Mouse (Mus musculus) spleen, postnatal 36 days (tissue): ENCODE results near the gene Dscaml1.

Source experiments
- DNase-seq, 2 experiments: peaks; one replicate each; pipeline ENCODE4 v3.0.0; 2022; ENCODE audit warnings: low spot score in 2 of 2, mixed read lengths in 1 of 2

Dscaml1 gene

DNA sequence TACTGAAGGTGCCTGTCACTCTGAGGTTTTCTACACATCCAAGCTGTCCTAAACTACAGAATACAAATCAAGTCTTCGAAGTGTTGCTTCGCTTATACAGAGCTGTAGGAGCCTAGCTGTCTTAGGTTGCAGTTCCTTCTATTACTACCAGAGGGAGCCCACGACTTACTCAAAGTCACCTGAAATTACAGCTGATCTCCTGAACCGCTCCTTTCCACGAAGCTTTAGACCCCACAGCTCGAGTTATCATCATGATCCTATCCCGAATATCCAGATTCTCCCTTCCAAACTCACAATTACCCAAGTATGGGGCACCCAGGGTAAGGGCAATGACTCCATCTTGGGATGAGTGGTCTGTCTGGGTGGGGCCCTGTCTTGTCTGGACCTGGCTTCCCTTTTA lies 14.6 kb upstream of the Dscaml1 start:
- DNase-seq, result peak; percentile 18 to 33

DNA sequence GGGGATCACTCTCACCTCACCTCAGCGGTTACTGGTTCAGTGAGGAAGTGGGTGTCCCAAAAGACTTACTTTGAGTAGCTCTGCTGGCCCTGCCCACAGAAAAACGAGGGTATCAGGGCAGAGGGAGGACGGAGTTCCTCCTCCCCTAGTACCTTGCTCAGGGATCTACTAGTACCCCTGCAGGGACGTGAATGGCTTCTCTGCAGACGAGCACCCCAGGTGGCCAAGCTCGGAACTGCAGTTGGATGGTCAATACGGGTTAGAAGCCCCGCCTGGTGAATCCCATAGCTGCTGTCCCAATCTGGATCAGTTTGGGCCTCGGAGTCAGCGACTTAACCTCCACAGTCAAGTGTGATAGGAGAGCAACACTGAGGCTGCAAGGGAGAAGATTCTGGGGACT lies 14.1 kb upstream of the Dscaml1 start:
- DNase-seq, result peak; percentile 71 to 79

GRCm38 (mm10) chr9:45412700-45413477 lies 13.5 kb upstream of the Dscaml1 start:
- DNase-seq, result no peak

GRCm38 (mm10) chr9:45413478-45414140 lies 12.8 kb upstream of the Dscaml1 start:
- DNase-seq, result peak in 1 of 2 experiments; percentile 19

DNA sequence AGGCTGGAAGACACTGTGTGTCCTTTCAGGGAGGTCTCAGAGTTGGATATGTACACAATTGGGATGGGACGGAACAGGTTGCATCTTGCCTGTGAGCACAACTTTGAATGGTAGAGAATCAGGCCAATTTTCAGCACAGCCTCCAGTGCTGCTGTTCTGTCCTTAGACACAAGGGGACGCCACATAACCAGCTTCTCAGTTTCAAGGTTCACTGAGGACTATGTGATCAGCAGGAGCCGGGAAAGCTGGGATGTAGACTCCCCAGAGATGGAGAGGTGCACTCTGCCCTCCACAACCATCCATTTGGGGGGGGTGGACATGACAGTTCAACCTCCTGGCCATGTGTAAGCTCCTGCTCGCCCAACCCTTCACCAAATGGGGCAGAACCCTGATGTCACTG lies 10.5 kb upstream of the Dscaml1 start:
- no peak for DNase-seq

DNA sequence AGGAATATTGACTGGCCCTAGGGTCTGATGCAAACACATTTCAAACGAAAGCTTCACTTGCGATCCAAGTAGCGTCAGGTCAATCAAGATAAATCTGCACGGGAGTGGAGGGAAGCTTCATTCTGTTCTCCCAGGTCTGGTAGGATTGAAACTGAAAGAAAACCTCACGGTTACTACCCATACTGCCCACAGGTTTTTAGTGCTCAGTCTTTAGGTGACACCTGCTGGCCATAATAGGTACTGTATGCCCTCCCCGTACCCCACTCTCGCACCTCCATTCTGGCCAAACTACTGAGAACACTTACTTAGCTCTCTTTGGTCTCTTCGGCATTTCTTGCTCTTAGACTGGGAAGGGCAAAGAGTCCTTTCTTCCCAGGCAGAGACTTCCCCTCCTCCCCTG lies 9.2 kb upstream of the Dscaml1 start:
- DNase-seq, result peak; percentile 51 to 52

- DNase-seq, result no peak
These were observed 8.2 kb upstream of the Dscaml1 start for GRCm38 (mm10) chr9:45418252-45418651.

GRCm38 (mm10) chr9:45421209-45421608 lies 5.2 kb upstream of the Dscaml1 start:
- no peak for DNase-seq

GRCm38 (mm10) chr9:45422761-45423298 lies 3.6 kb upstream of the Dscaml1 start:
- DNase-seq, result no peak

GRCm38 (mm10) chr9:45429392-45429791 lies 3.0 kb downstream of the Dscaml1 start:
- no peak for DNase-seq

- DNase-seq, result no peak
These were observed 3.7 kb downstream of the Dscaml1 start for GRCm38 (mm10) chr9:45429951-45430697.

GRCm38 (mm10) chr9:45430698-45430959 lies 4.2 kb downstream of the Dscaml1 start:
- no peak for DNase-seq

DNA sequence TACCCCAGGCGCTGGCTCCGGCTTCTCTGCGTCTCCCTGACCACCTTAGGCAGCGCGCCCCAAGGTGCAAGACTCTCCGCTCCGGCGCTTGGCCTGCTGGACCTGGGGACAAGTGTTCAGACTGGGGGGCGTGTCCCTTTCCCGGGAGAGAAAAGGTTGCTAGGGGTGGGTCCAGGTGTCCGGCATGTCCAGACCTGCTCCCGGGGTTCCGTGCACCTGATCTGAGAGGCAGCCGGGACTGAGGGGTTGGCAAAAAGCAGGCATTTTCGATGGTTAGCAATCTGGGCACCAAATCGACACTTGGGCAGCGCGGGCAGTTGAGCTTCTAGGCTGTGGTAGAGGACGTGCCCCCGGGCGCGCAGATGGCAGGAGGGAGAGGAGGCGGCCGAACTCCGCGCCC lies 4.7 kb downstream of the Dscaml1 start:
- DNase-seq, result no peak

GRCm38 (mm10) chr9:45432639-45433038 lies 6.2 kb downstream of the Dscaml1 start:
- no peak for DNase-seq

GRCm38 (mm10) chr9:45433119-45433518 lies 6.7 kb downstream of the Dscaml1 start:
- no peak for DNase-seq

- no peak for DNase-seq
These were observed 7.7 kb downstream of the Dscaml1 start for GRCm38 (mm10) chr9:45434171-45434570.

- DNase-seq, result no peak
These were observed 12.6 kb downstream of the Dscaml1 start for GRCm38 (mm10) chr9:45439025-45439424.

DNA sequence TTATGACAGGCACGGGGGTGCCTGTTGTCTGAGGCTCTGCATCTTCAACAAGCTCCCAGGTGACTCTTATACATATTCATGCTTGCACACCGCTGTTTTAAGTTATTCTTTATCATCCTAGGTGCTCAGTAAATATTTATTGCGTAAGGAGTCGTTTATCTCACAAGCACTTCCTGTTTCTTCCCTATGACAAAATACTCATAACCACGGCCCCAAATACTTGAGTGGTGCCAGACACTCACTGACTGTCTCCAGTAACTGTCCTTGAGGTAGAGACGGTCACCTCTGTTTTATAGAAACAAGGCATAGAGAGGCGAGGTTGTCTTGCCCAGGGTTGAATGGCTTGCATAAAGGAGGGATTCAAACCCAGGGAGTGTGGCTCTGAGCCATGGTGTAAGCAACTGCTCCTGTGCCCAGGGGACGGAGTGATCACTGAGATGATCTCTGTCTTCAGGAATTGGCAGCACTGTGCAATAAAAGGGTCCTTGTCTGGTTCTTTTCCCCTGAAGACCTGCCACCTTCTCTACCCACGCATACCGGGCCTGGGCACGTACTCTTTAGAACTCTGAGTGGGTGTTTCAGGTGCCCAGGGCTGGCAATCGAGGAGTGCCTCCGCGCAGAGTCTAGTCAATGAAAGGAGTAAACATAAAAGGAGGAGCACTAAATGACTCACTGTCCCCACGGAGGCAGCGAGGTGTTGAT lies 13.8 kb downstream of the Dscaml1 start:
- DNase-seq, result no peak

DNA sequence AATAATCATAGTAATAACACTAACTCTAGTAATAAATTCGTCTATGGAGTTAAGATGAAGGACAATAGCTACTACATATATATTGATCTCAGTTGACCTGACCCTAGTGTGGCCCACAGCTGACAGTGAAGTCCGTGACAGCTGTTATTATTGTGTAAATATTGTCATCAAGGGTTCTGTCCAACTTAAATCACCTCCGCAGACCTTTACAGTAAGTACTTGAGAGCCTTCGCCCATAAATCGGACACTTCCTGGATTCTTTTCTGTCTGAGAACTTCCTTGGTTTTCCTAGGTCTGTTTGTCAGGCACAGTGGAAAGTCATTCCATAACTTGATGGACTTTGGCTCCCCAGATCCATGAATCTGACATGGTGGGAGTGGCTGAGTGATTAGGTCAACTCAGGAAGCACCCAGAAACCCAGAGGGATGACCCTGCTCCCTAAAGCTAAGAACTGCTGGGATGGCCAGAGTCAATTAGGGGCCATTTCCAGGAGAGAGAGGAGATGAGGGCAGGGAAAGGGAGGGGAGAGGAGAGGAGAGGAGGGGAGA lies 17.9 kb downstream of the Dscaml1 start:
- DNase-seq, result no peak

- DNase-seq, result no peak
These were observed 23.2 kb downstream of the Dscaml1 start for GRCm38 (mm10) chr9:45449658-45450057.

DNA sequence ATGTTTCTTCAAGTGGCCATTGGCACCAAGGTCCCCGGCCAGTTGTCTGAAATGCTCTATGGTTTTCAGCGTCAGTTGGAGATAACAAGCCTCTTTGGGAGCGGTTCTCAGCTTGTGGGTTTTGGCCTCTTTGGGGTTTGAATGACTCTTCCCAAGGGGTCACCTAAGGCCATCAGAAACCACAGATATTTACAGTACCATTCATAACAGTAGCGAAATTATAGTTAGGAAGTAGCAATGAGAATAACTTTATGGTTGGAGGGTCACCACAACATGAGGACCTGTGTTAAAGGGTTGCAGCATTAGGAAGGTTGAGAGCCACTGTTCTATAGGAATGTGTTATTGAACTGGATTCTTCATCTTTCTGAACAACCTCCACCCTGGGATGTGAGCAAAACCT lies 24.9 kb downstream of the Dscaml1 start:
- no peak for DNase-seq

- no peak for DNase-seq
These were observed 27.6 kb downstream of the Dscaml1 start for GRCm38 (mm10) chr9:45454032-45454431.
